Comparison of ENCODE assay signal across 9 mouse cellular contexts in the genomic region with DNA sequence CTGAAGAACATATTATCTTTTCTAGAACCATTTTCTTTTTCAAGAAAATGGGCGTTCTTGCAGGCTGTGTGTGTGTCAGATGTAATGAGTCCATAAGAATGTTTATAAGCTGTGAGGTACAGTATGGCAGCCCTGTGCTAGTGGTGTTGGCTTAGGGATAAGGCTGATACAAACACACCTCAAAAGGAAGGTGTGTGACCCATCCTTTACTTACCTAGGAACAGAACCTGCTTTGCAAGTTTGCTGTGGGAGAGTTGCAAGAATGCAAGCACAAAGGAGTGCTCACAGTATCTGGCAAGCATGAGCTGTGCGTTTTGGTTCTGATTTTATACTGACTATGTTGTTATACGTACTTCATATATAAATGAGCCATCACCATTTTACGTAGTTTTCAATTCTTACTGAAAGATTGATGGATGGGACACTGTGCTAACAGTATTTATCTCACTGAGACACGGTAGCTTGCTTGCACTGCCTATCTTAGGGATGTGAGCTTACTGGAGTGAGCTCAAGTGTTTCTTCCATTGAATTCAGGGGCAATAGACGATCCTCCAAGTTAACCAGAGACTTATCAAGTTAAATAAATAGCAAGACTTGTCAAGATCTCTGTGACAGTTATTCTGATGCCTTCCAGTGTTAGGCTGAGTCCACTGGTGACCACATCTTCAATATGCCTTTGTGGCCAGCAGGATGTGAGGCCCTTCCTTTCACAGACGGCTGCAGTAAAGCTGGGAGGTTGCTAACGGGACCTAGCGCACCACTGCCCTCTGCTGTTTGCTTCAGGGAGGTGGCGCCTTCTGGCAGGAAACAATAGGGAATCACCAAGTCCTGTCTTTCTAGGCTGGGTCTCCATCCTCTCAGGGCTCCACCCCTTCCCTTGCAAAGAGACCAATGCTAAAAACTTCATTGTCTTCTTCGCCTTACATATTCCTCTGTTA.
DNase-seq lines count a peak whose midpoint lies in the region; ATAC-seq and TF ChIP-seq lines count a peak whose summit lies in the region.
"Had no signal": no experiment of that assay in that cellular context is flagged by ENCODE, and none has a peak within 500 bp of the region (broad histone marks: within the 10 kb centered on the region; RNA-seq: fewer than 3 reads in every experiment).

No protein-coding gene starts in this region.

- peak; percentile 1 for DNase-seq in G1E (ENCODE audit: low spot score)
- DNase-seq in cerebellum, adult 11-12 months = peak; percentile 40
- peak; percentile 82 for DNase-seq in forelimb bud, embryonic 11.5 days (ENCODE audit: low read depth, low spot score)
- DNase-seq in layer of hippocampus, adult 9-10 months (ENCODE audit: low spot score) = peak; percentile 21
- DNase-seq in lung, postnatal 25 days (ENCODE audit: low spot score) = peak; percentile 43
- peak; percentile 88 for DNase-seq in retina, postnatal 1 day
- DNase-seq in thymus, postnatal 36 days = peak; percentile 62 to 64

- no peak overlapping the region for H3K9ac ChIP-seq in hindbrain, embryonic 12.5 days
- H3K9ac ChIP-seq: heart, embryonic 13.5 days had no signal

- H3K9me3 ChIP-seq in G1E (replicated peaks) = no peaks in the 10 kb centered on the region
- no peaks in the 10 kb centered on the region for H3K9me3 ChIP-seq in hindbrain, embryonic 12.5 days (replicated peaks)
- H3K9me3 ChIP-seq: heart, embryonic 13.5 days had no signal

- no peaks in the 10 kb centered on the region for H3K36me3 ChIP-seq in G1E (replicated peaks)
- no peaks in the 10 kb centered on the region for H3K36me3 ChIP-seq in hindbrain, embryonic 12.5 days
- H3K36me3 ChIP-seq: heart, embryonic 13.5 days had no signal

- 42% methylated on average over 11 of the region's 11 CpGs for WGBS in hindbrain, embryonic 12.5 days

- no peak overlapping the region for H3K4me2 ChIP-seq in hindbrain, embryonic 12.5 days (replicated peaks)
- H3K4me2 ChIP-seq: heart, embryonic 13.5 days had no signal

- TF ChIP-seq CTCF in G1E (IDR thresholded peaks at IDR 0.05; ENCODE audit: low read depth, low read length) = peak; percentile 34

- H3K27ac ChIP-seq in hindbrain, embryonic 12.5 days = no peak overlapping the region
- H3K27ac ChIP-seq: heart, embryonic 13.5 days had no signal

- H3K4me1 ChIP-seq in G1E (ENCODE audit: insufficient read depth, low read depth, low read length) = no peaks in the 10 kb centered on the region
- H3K4me1 ChIP-seq in hindbrain, embryonic 12.5 days = no peaks in the 10 kb centered on the region

- H3K27me3 ChIP-seq in G1E (ENCODE audit: insufficient read depth, low read length) = no peaks in the 10 kb centered on the region
- no peaks in the 10 kb centered on the region for H3K27me3 ChIP-seq in hindbrain, embryonic 12.5 days
- H3K27me3 ChIP-seq: heart, embryonic 13.5 days had no signal

- no peak overlapping the region for H3K4me3 ChIP-seq in G1E (ENCODE audit: low read depth, low read length)
- no peak overlapping the region for H3K4me3 ChIP-seq in hindbrain, embryonic 12.5 days
- H3K4me3 ChIP-seq: heart, embryonic 13.5 days had no signal

- ATAC-seq in G1E (ENCODE audit: extremely low read depth, insufficient number of reproducible peaks, low FRiP score, poor library complexity, severe bottlenecking) = no peak
- ATAC-seq in hindbrain, embryonic 12.5 days (ENCODE audit: low FRiP score) = peak; percentile 85

Comparison
In these comparisons a context has a peak if more than half of its experiments do, and no peak if none do; other contexts are left out.
1. DNase-seq: peak in every context shown above with its lines; median percentile 88 in retina, postnatal 1 day; 82 in forelimb bud, embryonic 11.5 days; 63 in thymus, postnatal 36 days; 43 in lung, postnatal 25 days; 40 in cerebellum, adult 11-12 months; 21 in layer of hippocampus, adult 9-10 months; 1 in G1E.